Mouse (Mus musculus) small intestine, adult 10 weeks (tissue): ENCODE measurements around the gene Ralgapa2. TPM values are rescaled to one million over a fixed set of nuclear protein-coding genes. Genes with fewer than 3 reads are reported as not detected.

Experiments used
- polyA plus RNA-seq: library from polyadenylated mRNA; stranded (reverse); fragments of 350-450 nt; fragmentation: Illumina TruSeq; extraction: RNeasy Lipid Tissue Mini Kit (QIAGEN cat#74804); gene quantifications from one replicate; pipeline ENCODE4 v1.2.3, GENCODE M21; 2014; ENCODE audit warnings: low replicate concordance

Ralgapa2 gene
- 14.6 TPM for polyA plus RNA-seq

DNA sequence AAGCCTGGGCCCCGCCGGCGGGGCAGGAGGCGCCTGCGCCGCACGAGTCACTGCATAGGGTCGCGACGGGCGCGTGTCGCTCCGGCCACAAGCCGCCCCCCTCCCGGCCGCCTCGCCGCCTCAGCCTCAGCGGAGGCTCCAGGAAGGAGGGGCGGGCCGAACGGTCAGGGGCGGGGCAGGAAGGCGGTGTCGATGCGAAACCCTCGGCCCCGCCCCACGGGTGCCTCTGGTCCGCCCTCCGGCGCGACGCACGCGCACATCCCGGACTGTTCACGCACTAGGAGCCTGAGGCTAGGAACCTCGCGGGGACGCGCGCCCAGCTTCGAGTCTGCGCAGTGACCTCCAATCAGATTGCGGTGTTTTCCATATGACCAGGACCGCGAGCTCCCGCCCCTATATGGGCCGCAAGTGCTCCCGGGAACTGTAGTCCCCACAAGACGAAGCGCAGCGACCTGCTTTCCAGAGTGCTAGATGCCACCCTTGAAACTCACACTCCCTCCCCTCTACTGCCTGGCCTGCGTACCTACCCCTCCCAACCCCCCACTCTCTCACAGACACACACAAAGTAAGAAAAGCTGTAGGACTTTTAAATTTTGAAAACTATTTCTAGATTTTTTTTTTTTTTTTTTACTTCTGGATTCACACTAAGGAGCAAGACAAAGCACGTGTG lies at the start of gene Ralgapa2:
Gene Ralgapa2, minus strand, starts transcription at position 434 of the 670 bp plus-strand sequence.

DNA sequence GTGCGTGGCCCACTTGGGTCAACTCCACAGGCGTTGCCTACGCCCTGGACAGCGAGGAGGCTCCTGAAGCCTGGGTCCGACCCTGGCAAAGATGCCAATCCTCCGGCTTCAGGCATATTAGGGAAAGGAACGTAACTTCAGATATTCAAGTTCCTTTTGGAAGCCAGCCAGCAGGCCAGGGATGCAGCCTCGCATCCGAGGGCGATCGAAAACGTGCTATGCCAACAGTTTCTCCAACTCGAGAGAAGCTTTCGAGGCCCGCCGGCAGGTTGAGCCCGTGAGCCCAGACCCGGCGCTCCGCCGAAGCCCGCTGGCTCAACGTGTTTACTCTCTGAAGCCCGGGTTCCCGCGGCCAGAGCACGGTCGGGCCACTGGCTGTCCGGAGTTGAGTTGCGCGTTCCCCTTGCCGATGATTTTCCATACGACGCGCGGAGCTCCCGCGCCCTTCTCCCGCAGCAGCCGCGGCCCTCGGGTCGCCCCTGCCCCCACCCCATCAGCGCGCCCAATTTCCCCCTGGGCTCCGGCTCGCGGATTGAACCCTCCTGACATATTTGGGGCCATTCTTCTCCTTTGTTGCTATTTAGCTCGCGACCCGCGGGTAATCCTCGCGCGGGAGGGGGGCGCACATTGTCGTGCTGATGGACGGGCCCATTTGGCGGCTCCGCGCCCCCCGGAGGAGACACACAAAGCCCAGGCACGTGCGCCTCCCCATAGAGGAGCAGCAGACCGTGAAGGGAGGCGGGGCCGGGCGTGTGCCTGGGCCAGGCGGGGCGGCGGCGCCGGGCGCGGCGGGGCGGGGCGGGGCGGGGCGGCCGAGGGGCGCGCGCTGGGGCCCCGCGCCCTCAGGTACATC lies 290.8 kb downstream of the Ralgapa2 start, which contains the start of gene Insm1:
Gene Insm1, plus strand, starts transcription at position 846 of the 853 bp plus-strand sequence.

